Mouse (Mus musculus): ENCODE measurements at regions not wholly inside any gene's neighbourhood (a gene's known extent, or its start where the extent isn't known, plus 50 kb on each side); places are given as distances from the start of the nearest gene placed in this dataset.
"Not testable (repeated sequence)": the region's sequence is repeated elsewhere in the genome, so short reads cannot be mapped to it uniquely, and the experiment has no call there.

GRCm38 (mm10) chr5:39251021-39251420 is 374.4 kb upstream of the Clnk start:
- ATAC-seq (ENCODE audit: low read depth): no peak
- H3K4me3 ChIP-seq (ENCODE audit: low read depth, low read length): no peak overlapping the region
- no peaks in the 10 kb centered on the region for H3K4me1 ChIP-seq (ENCODE audit: control insufficient read depth, insufficient read depth, low read length)
- H3K36me3 ChIP-seq (ENCODE audit: control insufficient read depth, insufficient read depth, low read length): no peaks in the 10 kb centered on the region
- no peak overlapping the region for H3K27ac ChIP-seq (replicated peaks; ENCODE audit: low read depth, low read length)
- no peaks in the 10 kb centered on the region for H3K27me3 ChIP-seq (replicated peaks; ENCODE audit: control insufficient read depth, insufficient read depth, low read length)
- H3K9me3 ChIP-seq (ENCODE audit: control insufficient read depth, low read length): no peaks in the 10 kb centered on the region
- no peak overlapping the region for H3K9ac ChIP-seq (ENCODE audit: low read depth, low read length)
- H3K4me2 ChIP-seq (ENCODE audit: low read depth, low read length): no peak overlapping the region
- DNase-seq (ENCODE audit: low spot score): no peak

- no peak overlapping the region for H3K4me2 ChIP-seq (ENCODE audit: low read depth, low read length)
- no peaks in the 10 kb centered on the region for H3K9me3 ChIP-seq (ENCODE audit: control insufficient read depth, low read length)
- no peak overlapping the region for H3K4me3 ChIP-seq (ENCODE audit: low read depth, low read length)
- no peaks in the 10 kb centered on the region for H3K4me1 ChIP-seq (ENCODE audit: control insufficient read depth, insufficient read depth, low read length)
- H3K27me3 ChIP-seq (replicated peaks; ENCODE audit: control insufficient read depth, insufficient read depth, low read length): no peaks in the 10 kb centered on the region
- DNase-seq (ENCODE audit: low spot score) (no peak), ATAC-seq (ENCODE audit: low read depth) (no peak)
- H3K9ac ChIP-seq (ENCODE audit: low read depth, low read length): no peak overlapping the region
- H3K36me3 ChIP-seq (ENCODE audit: control insufficient read depth, insufficient read depth, low read length): no peaks in the 10 kb centered on the region
- 68% methylated on average over 5 of the region's 5 CpGs for WGBS
- no peak overlapping the region for H3K27ac ChIP-seq (replicated peaks; ENCODE audit: low read depth, low read length)
These were observed 343.1 kb upstream of the Clnk start for GRCm38 (mm10) chr5:39219698-39220097.

GRCm38 (mm10) chr5:39216326-39216725 is 339.7 kb upstream of the Clnk start:
- ATAC-seq (ENCODE audit: low read depth): no peak
- H3K4me2 ChIP-seq (ENCODE audit: low read depth, low read length): no peak overlapping the region
- WGBS: 91% methylated on average over 5 of the region's 5 CpGs
- no peaks in the 10 kb centered on the region for H3K27me3 ChIP-seq (replicated peaks; ENCODE audit: control insufficient read depth, insufficient read depth, low read length)
- no peak for DNase-seq (ENCODE audit: low spot score)
- H3K27ac ChIP-seq (replicated peaks; ENCODE audit: low read depth, low read length): no peak overlapping the region
- no peaks in the 10 kb centered on the region for H3K36me3 ChIP-seq (ENCODE audit: control insufficient read depth, insufficient read depth, low read length)
- H3K4me3 ChIP-seq (ENCODE audit: low read depth, low read length): no peak overlapping the region
- no peaks in the 10 kb centered on the region for H3K9me3 ChIP-seq (ENCODE audit: control insufficient read depth, low read length)
- H3K9ac ChIP-seq (ENCODE audit: low read depth, low read length): no peak overlapping the region
- H3K4me1 ChIP-seq (ENCODE audit: control insufficient read depth, insufficient read depth, low read length): no peaks in the 10 kb centered on the region

- DNase-seq (ENCODE audit: low spot score): no peak
- Histone ChIP-seq H3K4me2 (ENCODE audit: low read depth, low read length) (no peak overlapping the region), H3K9me3 (ENCODE audit: control insufficient read depth, low read length) (no peaks in the 10 kb centered on the region), H3K27ac (replicated peaks; ENCODE audit: low read depth, low read length) (no peak overlapping the region), H3K27me3 (replicated peaks; ENCODE audit: control insufficient read depth, insufficient read depth, low read length) (no peaks in the 10 kb centered on the region), H3K36me3 (ENCODE audit: control insufficient read depth, insufficient read depth, low read length) (no peaks in the 10 kb centered on the region), H3K9ac (ENCODE audit: low read depth, low read length) (no peak overlapping the region), H3K4me3 (ENCODE audit: low read depth, low read length) (no peak overlapping the region), H3K4me1 (ENCODE audit: control insufficient read depth, insufficient read depth, low read length) (no peaks in the 10 kb centered on the region)
- no peak for ATAC-seq (ENCODE audit: low read depth)
- WGBS: 75% methylated on average over 3 of the region's 3 CpGs
These were observed 338.4 kb upstream of the Clnk start for GRCm38 (mm10) chr5:39215016-39215415.

- no peaks in the 10 kb centered on the region for H3K4me1 ChIP-seq (ENCODE audit: control insufficient read depth, insufficient read depth, low read length)
- no peak overlapping the region for H3K4me2 ChIP-seq (ENCODE audit: low read depth, low read length)
- H3K4me3 ChIP-seq (ENCODE audit: low read depth, low read length): no peak overlapping the region
- no peak for DNase-seq (ENCODE audit: low spot score)
- H3K36me3 ChIP-seq (ENCODE audit: control insufficient read depth, insufficient read depth, low read length): no peaks in the 10 kb centered on the region
- H3K9ac ChIP-seq (ENCODE audit: low read depth, low read length): no peak overlapping the region
- H3K9me3 ChIP-seq (ENCODE audit: control insufficient read depth, low read length): no peaks in the 10 kb centered on the region
- H3K27ac ChIP-seq (replicated peaks; ENCODE audit: low read depth, low read length): no peak overlapping the region
- no peaks in the 10 kb centered on the region for H3K27me3 ChIP-seq (replicated peaks; ENCODE audit: control insufficient read depth, insufficient read depth, low read length)
- no peak for ATAC-seq (ENCODE audit: low read depth)
These were observed 335.9 kb upstream of the Clnk start for GRCm38 (mm10) chr5:39212550-39212949.

- no peak overlapping the region for H3K4me3 ChIP-seq (ENCODE audit: low read depth, low read length)
- no peak for DNase-seq (ENCODE audit: low spot score)
- H3K4me1 ChIP-seq (ENCODE audit: control insufficient read depth, insufficient read depth, low read length): no peaks in the 10 kb centered on the region
- H3K27me3 ChIP-seq (replicated peaks; ENCODE audit: control insufficient read depth, insufficient read depth, low read length): no peaks in the 10 kb centered on the region
- H3K9ac ChIP-seq (ENCODE audit: low read depth, low read length): no peak overlapping the region
- no peaks in the 10 kb centered on the region for H3K36me3 ChIP-seq (ENCODE audit: control insufficient read depth, insufficient read depth, low read length)
- no peaks in the 10 kb centered on the region for H3K9me3 ChIP-seq (ENCODE audit: control insufficient read depth, low read length)
- H3K27ac ChIP-seq (replicated peaks; ENCODE audit: low read depth, low read length): no peak overlapping the region
- H3K4me2 ChIP-seq (ENCODE audit: low read depth, low read length): no peak overlapping the region
- ATAC-seq (ENCODE audit: low read depth): no peak
These were observed 322.2 kb upstream of the Clnk start for GRCm38 (mm10) chr5:39198856-39199255.

GRCm38 (mm10) chr5:39191153-39191552 is 314.5 kb upstream of the Clnk start:
- ATAC-seq (ENCODE audit: low read depth); H3K4me3 ChIP-seq (ENCODE audit: low read depth, low read length); H3K27ac ChIP-seq (replicated peaks; ENCODE audit: low read depth, low read length); H3K9ac ChIP-seq (ENCODE audit: low read depth, low read length); H3K9me3 ChIP-seq (ENCODE audit: control insufficient read depth, low read length); H3K4me1 ChIP-seq (ENCODE audit: control insufficient read depth, insufficient read depth, low read length); H3K4me2 ChIP-seq (ENCODE audit: low read depth, low read length); H3K36me3 ChIP-seq (ENCODE audit: control insufficient read depth, insufficient read depth, low read length); DNase-seq (ENCODE audit: low spot score); H3K27me3 ChIP-seq (replicated peaks; ENCODE audit: control insufficient read depth, insufficient read depth, low read length): not testable (repeated sequence)
- 93% methylated on average over 2 of the region's 4 CpGs for WGBS

- H3K9me3 ChIP-seq (ENCODE audit: control insufficient read depth, low read length): no peaks in the 10 kb centered on the region
These were observed 305.2 kb upstream of the Clnk start for GRCm38 (mm10) chr5:39181616-39182402.

GRCm38 (mm10) chr5:39181028-39181427 is 304.4 kb upstream of the Clnk start:
- ATAC-seq (ENCODE audit: low read depth): no peak

More at GRCm38 (mm10) chr5:39181616-39182402, 305.2 kb upstream of the Clnk start:
- Histone ChIP-seq H3K27ac (replicated peaks; ENCODE audit: low read depth, low read length) (no peak overlapping the region), H3K27me3 (replicated peaks; ENCODE audit: control insufficient read depth, insufficient read depth, low read length) (no peaks in the 10 kb centered on the region), H3K9ac (ENCODE audit: low read depth, low read length) (no peak overlapping the region), H3K4me1 (ENCODE audit: control insufficient read depth, insufficient read depth, low read length) (no peaks in the 10 kb centered on the region), H3K4me3 (ENCODE audit: low read depth, low read length) (no peak overlapping the region), H3K4me2 (ENCODE audit: low read depth, low read length) (no peak overlapping the region), H3K36me3 (ENCODE audit: control insufficient read depth, insufficient read depth, low read length) (no peaks in the 10 kb centered on the region)
- WGBS: 70% methylated on average over 2 of the region's 2 CpGs
- ATAC-seq (ENCODE audit: low read depth) (no peak), DNase-seq (ENCODE audit: low spot score) (no peak)

More at GRCm38 (mm10) chr5:39181028-39181427, 304.4 kb upstream of the Clnk start:
- no peaks in the 10 kb centered on the region for H3K27me3 ChIP-seq (replicated peaks; ENCODE audit: control insufficient read depth, insufficient read depth, low read length)
- DNase-seq (ENCODE audit: low spot score): peak; percentile 14
- H3K9ac ChIP-seq (ENCODE audit: low read depth, low read length): no peak overlapping the region
- H3K36me3 ChIP-seq (ENCODE audit: control insufficient read depth, insufficient read depth, low read length): no peaks in the 10 kb centered on the region
- 38% methylated on average over 4 of the region's 4 CpGs for WGBS
- no peak overlapping the region for H3K4me3 ChIP-seq (ENCODE audit: low read depth, low read length)
- no peaks in the 10 kb centered on the region for H3K4me1 ChIP-seq (ENCODE audit: control insufficient read depth, insufficient read depth, low read length)
- H3K4me2 ChIP-seq (ENCODE audit: low read depth, low read length): no peak overlapping the region
- H3K9me3 ChIP-seq (ENCODE audit: control insufficient read depth, low read length): no peaks in the 10 kb centered on the region
- no peak overlapping the region for H3K27ac ChIP-seq (replicated peaks; ENCODE audit: low read depth, low read length)
